Mouse (Mus musculus) kidney, adult 18-20 months (tissue): ENCODE measurements around the gene Lysmd3.
"Not testable (repeated sequence)": the region's sequence is repeated elsewhere in the genome, so short reads cannot be mapped to it uniquely, and the experiment has no call there.

Source experiments
- DNase-seq: peaks from one replicate; pipeline ENCODE4 v3.0.0; 2021

Gene Lysmd3

GRCm38 (mm10) chr13:81657351-81658052 is at the start of gene Lysmd3:
Lysmd3 (plus strand) TSS chr13:81657663.
- peak; percentile 95 for DNase-seq

DNA sequence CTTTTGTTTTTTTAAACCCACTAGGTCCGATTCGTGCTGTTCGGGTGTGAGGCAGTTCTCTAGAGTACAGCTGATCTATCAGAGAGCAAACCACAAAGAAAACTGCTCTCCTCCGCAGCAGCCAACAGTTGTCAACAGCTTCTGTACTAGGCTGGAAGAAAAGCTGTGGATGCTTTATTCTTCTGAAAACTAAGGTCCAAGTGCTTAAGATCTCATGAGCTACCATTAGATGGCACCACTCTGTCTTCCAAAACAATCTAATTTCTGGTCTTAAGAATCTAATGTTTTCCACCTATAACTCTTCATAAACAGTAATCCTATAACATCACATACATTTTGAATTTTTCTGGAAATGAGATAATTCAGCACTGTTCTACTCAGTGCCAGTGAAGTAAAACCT is 47.1 kb upstream of the Lysmd3 start:
- DNase-seq = no peak

- DNase-seq = not testable (repeated sequence)
Measured at GRCm38 (mm10) chr13:81627861-81628260, 29.6 kb upstream of the Lysmd3 start.

DNA sequence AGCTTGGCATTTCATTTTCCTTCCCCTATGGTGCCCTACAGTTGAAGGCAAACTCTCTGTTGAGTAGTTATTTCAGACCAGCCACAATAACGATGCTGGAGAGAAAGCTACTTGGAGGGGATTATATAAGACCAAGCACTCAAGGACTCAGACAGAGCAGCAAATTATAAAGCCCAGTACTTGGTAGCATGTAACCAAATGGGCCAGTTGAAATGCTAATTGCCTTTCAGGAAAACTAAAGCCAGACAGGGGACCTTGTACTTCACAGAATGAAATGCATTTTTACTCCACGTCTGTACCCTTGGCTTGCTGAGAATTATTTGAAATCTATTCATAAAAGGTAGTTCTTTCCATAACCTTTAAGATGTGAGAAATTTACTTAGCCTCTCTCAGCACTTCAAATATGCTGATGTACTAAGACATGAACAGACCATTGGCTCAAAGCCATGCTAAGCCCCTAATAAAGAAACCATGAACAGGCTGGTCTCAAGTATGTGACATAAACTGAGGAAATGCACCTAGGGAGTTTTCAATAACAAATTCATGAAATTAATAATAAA is 28.8 kb upstream of the Lysmd3 start:
- DNase-seq = no peak

DNA sequence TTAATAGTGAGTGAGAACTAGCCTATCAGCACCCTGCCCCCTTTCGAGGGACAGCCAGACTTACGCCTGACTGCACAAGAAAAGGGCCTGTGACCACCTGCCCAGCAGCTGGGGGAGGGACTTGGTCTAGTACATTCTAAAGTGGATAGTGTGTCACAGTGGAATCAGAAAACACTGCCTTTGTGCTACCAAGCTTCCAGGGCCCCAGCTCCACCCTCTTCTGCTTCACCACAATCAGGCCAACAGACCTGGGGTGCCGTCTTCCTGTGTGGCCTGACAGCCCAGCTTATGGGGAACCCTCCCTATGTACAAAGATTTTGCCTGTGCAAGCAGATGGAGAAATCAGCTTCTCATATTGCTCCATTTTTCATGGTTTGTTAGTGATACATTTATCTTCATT is 28.1 kb upstream of the Lysmd3 start:
- DNase-seq = no peak

GRCm38 (mm10) chr13:81630566-81630965 is 26.9 kb upstream of the Lysmd3 start:
- DNase-seq = no peak

DNA sequence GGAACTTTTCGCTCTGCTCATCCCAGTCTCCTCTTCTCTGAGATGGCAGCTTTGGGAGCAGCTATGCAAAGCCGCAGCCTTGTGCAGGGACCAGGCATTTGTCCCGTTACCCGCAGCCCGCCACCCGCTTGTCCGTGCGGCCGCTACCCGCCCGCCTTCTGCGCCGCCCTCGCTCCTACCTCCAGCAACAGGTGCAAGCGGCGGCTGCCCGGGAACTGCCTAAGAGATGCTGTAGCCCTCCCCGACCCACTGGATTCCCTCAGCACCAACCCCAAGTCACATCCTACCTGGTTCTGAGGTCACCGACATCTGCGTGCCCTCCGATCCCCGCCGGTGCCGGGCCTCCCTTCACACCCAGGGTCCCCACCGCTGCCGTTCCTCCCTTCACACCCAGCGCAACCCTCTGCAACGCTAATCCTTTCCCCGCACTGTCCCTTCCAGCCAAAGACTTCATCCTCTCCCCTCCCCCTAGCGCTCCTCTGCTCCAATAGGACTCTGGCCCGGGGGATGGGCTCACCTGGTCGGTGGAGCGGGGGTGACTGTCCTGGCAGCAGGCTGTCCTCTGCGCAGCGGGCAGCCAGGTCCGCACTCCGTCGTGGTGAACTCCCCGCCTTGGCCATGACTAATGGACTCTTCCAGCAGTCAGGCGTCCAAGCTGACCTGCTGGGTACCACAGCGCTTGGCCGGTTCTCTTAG is 24.6 kb upstream of the Lysmd3 start, which contains the start of gene Adgrv1:
TSS of gene Adgrv1 (minus strand) at position 435 of the 696 bp plus-strand sequence.
- peak; percentile 64 for DNase-seq

- no peak for DNase-seq
Measured at GRCm38 (mm10) chr13:81639624-81640023, 17.8 kb upstream of the Lysmd3 start.

- no peak for DNase-seq
Measured at GRCm38 (mm10) chr13:81640881-81641280, 16.6 kb upstream of the Lysmd3 start.

GRCm38 (mm10) chr13:81641289-81642045 is 16.0 kb upstream of the Lysmd3 start:
- DNase-seq = peak; percentile 33

DNA sequence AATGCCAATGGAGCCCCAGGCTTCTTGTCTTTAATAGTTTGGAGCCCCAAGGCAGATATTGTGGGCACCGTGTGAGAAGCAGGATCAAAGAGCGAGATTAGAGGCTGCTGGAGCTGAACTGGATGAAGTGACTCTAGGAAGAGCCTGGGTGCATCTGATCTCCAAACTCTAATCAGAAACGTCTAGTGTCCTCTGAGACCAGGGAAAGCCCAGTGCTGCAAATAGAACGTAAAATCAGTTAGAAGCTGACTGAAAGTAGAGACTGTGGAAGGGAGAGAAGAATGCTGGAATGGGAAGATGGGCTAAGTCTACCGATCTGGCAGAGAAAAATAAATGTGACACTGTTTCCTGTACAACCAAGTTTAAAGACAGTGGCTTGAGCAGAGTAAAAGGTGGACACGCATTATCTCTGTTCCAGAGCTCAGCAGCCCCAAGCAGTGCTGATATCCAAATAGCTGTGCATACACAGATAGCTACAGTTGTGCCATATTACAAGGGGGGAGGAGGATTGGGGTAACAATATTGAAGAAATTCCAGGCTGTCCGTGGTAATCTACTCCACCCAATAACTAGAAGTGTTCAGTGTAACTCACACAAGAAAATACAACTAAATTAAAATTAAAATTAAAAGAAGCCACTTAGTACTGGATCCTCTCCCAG is 14.8 kb upstream of the Lysmd3 start:
- DNase-seq = no peak

DNA sequence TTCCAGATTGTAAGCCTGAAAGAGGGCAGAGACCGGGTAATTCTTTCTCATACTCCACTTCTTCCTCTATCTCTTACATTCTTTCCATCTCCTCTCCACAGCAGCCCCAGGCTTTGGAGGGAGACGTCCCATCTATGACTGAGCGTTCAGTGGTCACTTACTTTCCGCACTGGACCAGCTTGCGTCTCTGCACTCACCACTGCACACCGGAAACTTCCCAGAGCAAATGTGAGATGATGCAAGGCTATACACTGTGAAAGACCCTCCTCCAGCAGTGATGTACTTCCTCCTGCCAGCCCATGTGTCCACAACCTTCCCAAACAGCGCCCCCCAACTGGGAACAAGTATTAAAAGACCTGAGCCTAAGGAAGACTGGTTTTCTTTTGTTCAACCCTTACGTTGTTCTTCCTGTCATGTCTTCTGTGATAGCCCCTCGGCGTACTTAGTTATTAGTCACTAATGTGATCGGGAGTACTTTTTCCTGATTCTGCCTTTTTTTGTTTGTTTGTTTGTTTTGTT is 13.4 kb upstream of the Lysmd3 start:
- no peak for DNase-seq

DNA sequence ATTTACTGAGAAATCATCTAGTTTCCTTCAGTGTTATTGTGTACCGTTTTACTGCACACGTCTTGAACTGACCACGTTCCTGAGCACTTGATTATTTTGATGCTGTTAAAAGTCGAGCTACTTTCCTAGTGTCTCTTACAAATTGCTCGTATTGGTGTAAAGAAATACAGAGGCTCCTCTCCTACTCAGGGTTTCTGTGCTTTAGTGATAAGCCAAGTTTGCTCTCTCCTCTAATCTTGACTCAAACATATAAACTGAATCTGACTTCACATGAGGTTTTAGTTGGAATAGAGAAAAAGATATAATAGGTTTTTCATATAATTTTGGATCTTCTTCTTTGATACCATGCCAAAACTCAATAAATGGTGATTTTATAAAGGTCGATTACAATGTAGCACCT is 11.1 kb upstream of the Lysmd3 start:
- DNase-seq = no peak

GRCm38 (mm10) chr13:81650382-81650781 is 7.1 kb upstream of the Lysmd3 start:
- DNase-seq = not testable (repeated sequence)

DNA sequence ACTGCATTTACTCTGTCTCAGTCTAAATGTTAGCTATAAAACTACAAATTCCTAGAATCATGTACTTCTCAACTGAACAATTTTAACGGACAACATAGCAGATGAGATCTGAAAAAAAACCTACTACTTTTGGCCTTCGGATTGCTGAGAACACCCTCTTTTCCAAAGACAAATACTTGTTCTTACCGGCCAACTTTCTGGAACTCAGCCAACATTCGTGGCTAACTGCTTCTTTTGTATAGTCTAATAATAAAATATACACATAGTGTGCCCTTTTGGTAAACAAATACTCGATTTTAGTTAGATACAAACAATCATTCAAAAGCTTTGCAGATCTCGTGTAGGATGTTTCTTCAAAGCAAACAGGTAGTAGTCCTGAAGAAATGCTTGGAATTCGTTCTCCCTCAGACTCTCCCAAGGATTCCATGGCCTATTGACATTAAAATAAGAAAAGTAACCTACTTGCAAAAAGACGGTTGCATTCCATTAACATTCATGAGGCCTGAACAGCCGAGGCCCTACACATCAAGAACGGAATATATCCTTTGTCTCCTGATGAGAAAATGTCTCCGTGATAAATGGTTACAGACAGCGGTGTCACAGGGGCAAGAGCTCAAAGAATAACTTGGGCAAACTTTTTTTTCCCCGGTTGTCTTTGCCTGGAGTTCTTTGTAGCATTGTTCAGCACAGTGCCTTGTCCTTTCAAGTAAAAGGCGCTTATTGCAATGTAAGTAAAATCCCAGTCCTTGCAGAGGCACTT is 1.2 kb upstream of the Lysmd3 start:
- DNase-seq = no peak

DNA sequence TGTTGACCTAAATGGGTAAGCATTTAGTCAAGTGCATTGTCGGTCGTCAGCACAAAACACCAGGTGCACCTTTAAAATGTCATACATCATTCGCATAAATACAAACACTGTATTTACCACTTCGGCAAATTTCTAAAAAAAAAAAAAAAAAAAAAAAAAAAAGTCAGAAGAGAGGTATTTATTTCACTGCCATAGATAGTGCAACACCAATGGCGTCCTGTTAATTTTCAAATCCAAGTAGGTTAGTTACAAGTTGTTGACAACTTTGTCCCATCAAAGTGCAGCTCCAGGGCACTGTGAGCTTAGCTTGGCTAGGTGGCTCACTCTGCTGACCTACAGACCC is 484 bp upstream of the Lysmd3 start:
- no peak for DNase-seq

DNA sequence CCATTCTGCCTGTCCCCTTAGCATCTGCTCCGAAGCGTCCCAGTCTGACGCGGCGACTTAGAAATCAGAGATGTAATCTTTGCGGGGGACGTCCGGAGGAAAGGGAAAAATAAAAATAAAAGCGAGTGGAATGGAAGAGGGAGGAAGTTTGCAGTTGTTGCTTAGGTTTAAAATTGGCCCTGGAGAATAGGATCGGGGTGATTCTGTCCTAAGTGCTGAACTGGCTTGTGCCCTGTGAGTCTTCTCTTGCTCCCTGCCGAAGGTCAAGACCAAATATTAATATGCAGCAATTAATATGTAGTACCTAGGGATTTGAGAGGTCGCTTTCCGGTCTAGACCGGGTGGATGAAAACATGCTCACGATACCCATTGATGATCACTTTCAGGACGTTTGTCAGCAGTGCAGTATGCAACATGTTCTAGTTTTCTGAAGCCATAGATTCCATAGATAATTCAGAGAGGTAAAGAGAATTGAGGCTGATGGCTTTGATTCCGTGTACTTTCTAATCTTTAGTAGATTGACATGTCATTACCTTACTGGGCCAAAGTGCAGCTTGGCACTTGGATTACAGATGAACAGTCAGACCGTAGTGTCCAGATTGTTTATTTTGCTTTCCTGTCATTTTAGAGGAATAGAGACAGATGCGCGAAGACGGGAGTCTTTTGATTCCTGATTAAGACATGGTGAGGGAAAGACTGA is 740 bp downstream of the Lysmd3 start:
- DNase-seq = no peak

DNA sequence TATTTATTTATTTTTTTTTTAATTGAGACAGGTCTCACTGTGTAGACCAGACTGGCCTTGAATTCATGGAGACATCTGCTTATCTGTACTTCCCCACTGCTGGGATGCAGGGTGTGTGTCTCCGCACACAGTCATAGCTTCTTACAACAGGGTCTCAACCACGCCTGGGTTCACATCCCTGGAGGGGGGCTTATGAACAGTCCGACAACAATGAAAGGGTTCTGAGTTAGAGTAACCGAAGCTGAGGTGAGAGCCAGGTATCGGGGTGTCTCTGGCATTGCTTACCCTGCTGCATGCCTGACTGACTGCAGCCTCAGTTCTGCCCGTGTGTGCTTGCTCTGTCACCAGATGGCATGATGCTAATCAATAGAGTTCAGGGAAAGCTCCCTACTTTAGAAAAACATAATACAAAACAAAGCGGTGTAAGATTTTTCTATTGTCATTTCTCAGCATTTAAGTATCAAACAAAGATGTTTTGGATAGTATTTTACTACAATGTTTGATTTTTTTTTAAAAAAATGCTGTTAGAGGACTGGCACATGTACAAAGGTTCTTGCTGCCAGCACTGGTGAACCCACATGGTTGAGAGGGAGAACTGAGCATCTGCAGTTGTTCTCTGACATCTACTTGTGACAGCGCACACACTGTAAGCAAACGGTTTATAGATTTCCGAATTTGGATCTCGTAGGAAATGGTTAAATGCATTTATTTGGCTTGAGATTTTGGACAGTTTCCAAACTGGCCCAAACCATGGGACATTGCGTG is 6.3 kb downstream of the Lysmd3 start:
- DNase-seq = no peak

DNA sequence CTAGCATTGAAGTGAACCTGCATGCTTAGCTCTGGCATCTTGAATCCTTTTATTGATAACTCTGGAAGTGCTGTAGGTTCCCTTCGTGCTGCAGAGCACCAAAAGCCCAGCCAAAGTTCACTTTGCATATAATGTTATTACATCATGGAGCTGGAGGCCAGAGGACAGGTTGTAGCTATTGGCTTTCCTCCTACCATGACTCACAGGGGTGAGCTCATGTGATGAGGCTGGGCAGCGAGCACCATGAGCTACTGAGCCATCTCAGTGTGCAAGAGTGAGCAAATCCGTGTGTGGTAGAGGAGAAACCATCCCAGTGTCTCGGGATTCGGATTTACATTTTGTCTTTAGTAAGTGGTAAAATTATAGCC is 6.9 kb downstream of the Lysmd3 start:
- no peak for DNase-seq

DNA sequence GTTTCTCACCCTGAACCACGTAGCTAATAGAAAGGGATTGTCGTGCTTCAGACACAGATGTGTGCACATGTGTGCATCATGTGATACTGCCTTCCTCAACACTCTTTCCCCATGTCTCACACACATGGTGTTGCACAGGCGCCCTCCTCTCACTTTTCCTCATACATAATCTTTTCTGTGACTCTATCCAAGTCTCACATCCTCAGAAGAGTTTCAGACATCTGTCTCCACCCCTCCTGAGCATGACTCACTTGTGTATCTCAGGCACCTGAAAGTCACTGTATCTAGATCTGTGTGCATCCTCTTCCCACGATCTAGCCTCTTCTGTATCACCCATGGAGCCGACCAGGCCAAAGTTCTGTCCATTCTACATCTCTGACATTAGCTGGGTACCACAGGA is 10.2 kb downstream of the Lysmd3 start:
- DNase-seq = no peak

DNA sequence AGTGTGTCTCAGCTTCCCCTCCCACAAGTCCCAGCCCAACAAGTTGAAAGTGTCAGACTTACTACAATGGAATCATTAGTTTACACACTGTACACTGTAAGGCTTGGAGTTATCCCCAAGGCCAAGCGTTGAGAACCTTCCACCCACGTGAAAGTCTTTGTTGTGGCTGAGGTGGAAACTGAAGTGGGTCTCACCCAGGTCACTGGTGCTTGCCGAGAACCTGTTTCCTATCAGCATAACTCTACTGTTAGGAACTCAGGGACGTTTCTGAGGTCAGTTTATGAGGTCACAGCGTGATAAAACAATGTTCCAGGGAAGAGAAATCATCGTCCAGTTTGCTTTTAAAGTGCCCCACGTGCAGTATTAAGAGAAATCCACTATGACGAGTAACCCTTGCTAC is 17.9 kb downstream of the Lysmd3 start:
- DNase-seq = no peak
